Mouse (Mus musculus) embryonic facial prominence, embryonic 14.5 days (tissue): ENCODE measurements around the gene Cdk2. TPM values are rescaled to one million over a fixed set of nuclear protein-coding genes. Genes with fewer than 3 reads are reported as not detected.

Experiments
- ATAC-seq: fragments of 200-750 bp; cut with Nextera tagmentation; 2 replicates; pipeline ENCODE4 v1.8.0; 2017; ENCODE audit warnings: low read depth, moderate number of reproducible peaks, moderate TSS enrichment
- DNase-seq: peaks from one replicate; pipeline ENCODE4 v3.0.0-alpha.2; 2015; ENCODE audit warnings: low spot score
- H3K27ac ChIP-seq: fragments of 300-500 bp; sonication (generic); replicated peaks from 2 replicates; pipeline ENCODE4 v1.5.1; 2014; ENCODE audit warnings: low read depth, mild to moderate bottlenecking, low read length, moderate library complexity
- H3K27me3 ChIP-seq: fragments of 300-500 bp; sonication (generic); replicated peaks from 2 replicates; pipeline ENCODE4 v1.6.1; 2014; ENCODE audit warnings: low read length; ENCODE audit not compliant: control insufficient read depth, insufficient read depth
- H3K36me3 ChIP-seq: fragments of 300-500 bp; sonication (generic); 2 replicates; pipeline ENCODE4 v1.6.1; 2014; ENCODE audit warnings: low read length, mixed read lengths; ENCODE audit not compliant: control insufficient read depth, insufficient read depth
- H3K4me1 ChIP-seq: fragments of 300-500 bp; sonication (generic); 2 replicates; pipeline ENCODE4 v1.6.1; 2014; ENCODE audit warnings: antibody characterized with exemption, low read length; ENCODE audit not compliant: control insufficient read depth, insufficient read depth
- H3K4me2 ChIP-seq: fragments of 300-500 bp; sonication (generic); 2 replicates; pipeline ENCODE4 v1.6.1; 2014; ENCODE audit warnings: low read depth, mild to moderate bottlenecking, low read length, moderate library complexity, mixed read lengths
- H3K4me3 ChIP-seq: fragments of 300-500 bp; sonication (generic); 2 replicates; pipeline ENCODE4 v1.5.1; 2014; ENCODE audit warnings: low read depth, mild to moderate bottlenecking, low read length
- H3K9ac ChIP-seq: fragments of 300-500 bp; sonication (generic); 2 replicates; pipeline ENCODE4 v1.6.1; 2014; ENCODE audit warnings: low read depth, mild to moderate bottlenecking, low read length, moderate library complexity, mixed read lengths
- H3K9me3 ChIP-seq: fragments of 300-500 bp; sonication (generic); 2 replicates; pipeline ENCODE4 v1.6.1; 2016; ENCODE audit warnings: low read length; ENCODE audit not compliant: control insufficient read depth
- WGBS: fragments of 180-500 bp; shearing (Covaris S2); extraction: QIAGEN DNeasy Blood & Tissue Kit; methylation state at CpG from one replicate; pipeline ENCODE4 v1.1.7; 2014; 5-methylcytosine and 5-hydroxymethylcytosine counted together
- polyA plus RNA-seq: library from polyadenylated mRNA; unstranded; fragments of >200 nt; fragmentation: Nextera tagmentation; extraction: Ambion mirVana; gene quantifications from 2 replicates; pipeline ENCODE4 v1.2.1, GENCODE M21; 2014

Gene Cdk2
- polyA plus RNA-seq, 1 experiment from 2014 or later = 99.2 TPM

DNA sequence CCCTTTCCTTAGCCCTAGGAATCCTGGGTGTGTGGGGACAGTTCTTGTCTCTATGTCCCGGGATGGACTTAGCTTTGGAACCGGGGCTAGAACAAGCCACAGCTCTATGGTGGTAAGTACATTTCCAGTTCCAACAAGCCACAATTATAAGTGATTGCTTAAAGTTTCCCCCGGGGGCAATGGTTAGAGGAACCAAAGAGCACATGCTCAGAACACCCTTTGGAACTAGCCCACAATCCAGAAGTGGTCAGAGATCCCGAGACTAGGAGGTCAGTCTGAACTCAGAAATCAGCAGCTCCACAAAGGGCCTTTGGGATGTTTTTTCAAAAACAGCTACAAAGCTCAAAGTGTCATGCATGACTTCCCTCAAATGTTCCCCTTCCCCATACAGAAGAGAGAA lies 51.0 kb downstream of the Cdk2 start:
- no peak for ATAC-seq

More for the DNA sequence above, 51.0 kb downstream of the Cdk2 start:
- Histone ChIP-seq H3K4me2 (no peak overlapping the region), H3K4me1 (0 out of 2 replicates have a peak, but pooled peaks cover 3% of the 10 kb centered on the region), H3K27ac (no peak overlapping the region), H3K4me3 (no peak overlapping the region), H3K9ac (no peak overlapping the region), H3K36me3 (no peaks in the 10 kb centered on the region), H3K9me3 (no peaks in the 10 kb centered on the region), H3K27me3 (no peaks in the 10 kb centered on the region)
- WGBS = 60% methylated on average over 4 of the region's 4 CpGs
- no peak for DNase-seq

Other genes with a start within 250 kb of the Cdk2 start
- 84.1 and 91.4 TPM in 2 replicates for gene Smarcc2, start 245.8 kb downstream of the Cdk2 start, polyA plus RNA-seq
- 1,095 and 1,174 TPM in 2 replicates for gene Myl6, start 210.9 kb downstream of the Cdk2 start, polyA plus RNA-seq
- gene Myl6b, start 206.3 kb downstream of the Cdk2 start, polyA plus RNA-seq = 5.6 and 6.8 TPM in 2 replicates
- 44.2 and 46.8 TPM in 2 replicates for gene Esyt1, start 179.2 kb downstream of the Cdk2 start, polyA plus RNA-seq
- gene Zc3h10, start 157.3 kb downstream of the Cdk2 start, polyA plus RNA-seq = 11.4 and 12.5 TPM in 2 replicates
- gene Rpl41, start 155.7 kb downstream of the Cdk2 start, polyA plus RNA-seq = 4,564 and 5,119 TPM in 2 replicates
- gene Pa2g4, start 139.0 kb downstream of the Cdk2 start, polyA plus RNA-seq = 187 and 202 TPM in 2 replicates
- gene Erbb3, start 115.4 kb downstream of the Cdk2 start, polyA plus RNA-seq = 22.5 and 22.7 TPM in 2 replicates
- 1,114 and 1,162 TPM in 2 replicates for gene Rps26, start 78.3 kb downstream of the Cdk2 start, polyA plus RNA-seq
- 2.2 and 4.0 TPM in 2 replicates for gene Ikzf4, start 59.0 kb downstream of the Cdk2 start, polyA plus RNA-seq
- gene Suox, start 31.0 kb downstream of the Cdk2 start, polyA plus RNA-seq = 11.1 and 14.4 TPM in 2 replicates
- 74.7 and 75.4 TPM in 2 replicates for gene Rab5b, start 8.8 kb downstream of the Cdk2 start, polyA plus RNA-seq
- 14.0 and 14.6 TPM in 2 replicates for gene Pmel, start 836 bp downstream of the Cdk2 start, polyA plus RNA-seq
- gene Dgka, start 39.8 kb upstream of the Cdk2 start, polyA plus RNA-seq = 16.7 and 17.0 TPM in 2 replicates
- gene Pym1, start 42.9 kb upstream of the Cdk2 start, polyA plus RNA-seq = 27.1 and 34.7 TPM in 2 replicates
- gene Mmp19, start 85.9 kb upstream of the Cdk2 start, polyA plus RNA-seq = 1.4 and 1.8 TPM in 2 replicates
- gene Dnajc14, start 99.0 kb upstream of the Cdk2 start, polyA plus RNA-seq = 42.7 and 47.9 TPM in 2 replicates
- 13.7 and 14.9 TPM in 2 replicates for gene Tmem198b, start 99.3 kb upstream of the Cdk2 start, polyA plus RNA-seq
- gene Sarnp, start 112.3 kb upstream of the Cdk2 start, polyA plus RNA-seq = 185 and 194 TPM in 2 replicates
- 49.0 and 49.5 TPM in 2 replicates for gene Ormdl2, start 116.6 kb upstream of the Cdk2 start, polyA plus RNA-seq
- gene Gdf11, start 186.7 kb upstream of the Cdk2 start, polyA plus RNA-seq = 4.7 and 5.0 TPM in 2 replicates
- gene Cd63, start 196.0 kb upstream of the Cdk2 start, polyA plus RNA-seq = 916 and 959 TPM in 2 replicates
- 15.5 and 16.0 TPM in 2 replicates for gene Rdh5, start 217.9 kb upstream of the Cdk2 start, polyA plus RNA-seq
- 242 and 248 TPM in 2 replicates for gene Bloc1s1, start 219.0 kb upstream of the Cdk2 start, polyA plus RNA-seq
- 23.5 and 30.2 TPM in 2 replicates for gene Itga7, start 228.8 kb upstream of the Cdk2 start, polyA plus RNA-seq